Mouse (Mus musculus) left cerebral cortex, postnatal 36 days (tissue): Measurements from ENCODE around the gene Ckap4. TPM values are rescaled to one million over a fixed set of nuclear protein-coding genes. Genes with fewer than 3 reads are reported as not detected.
A peak's percentile ranks its signal among the peaks of the same experiment; 100 is the strongest.
"Not testable (repeated sequence)": the region's sequence is repeated elsewhere in the genome, so short reads cannot be mapped to it uniquely, and the experiment has no call there.

Experiments
- DNase-seq, 2 experiments: peaks; one replicate each; pipeline ENCODE4 v3.0.0; 2021 to 2022; ENCODE audit warnings: low spot score in 2 of 2, mixed read lengths in 1 of 2
- intact Hi-C: fragments of 180-260 bp; cut with DNase I; formaldehyde crosslinking; loops from one replicate; pipeline ENCODE4 v1.15.1; 2025
- total RNA-seq, 2 experiments: library from RNA; stranded (reverse); gene quantifications; 2 replicates each; pipeline ENCODE4 v1.2.3; 2021

Ckap4 gene
- total RNA-seq, 2 experiments from 2014 or later = 22.3 to 23.5 TPM

- DNase-seq = not testable (repeated sequence)
- intact Hi-C loops = loop anchor here (5.0 to 10.0 kb wide), 2 partner anchors 101 to 529 kb away; no protein-coding TSS in a partner anchor
Observed at GRCm38 (mm10) chr10:84515980-84516379, 17.9 kb downstream of the Ckap4 start.

GRCm38 (mm10) chr10:84515512-84515950 lies 18.3 kb downstream of the Ckap4 start:
- peak; percentile 38 to 58 for DNase-seq
- intact Hi-C loops = loop anchor here (5.0 to 10.0 kb wide), 2 partner anchors 102 to 529 kb away; no protein-coding TSS in a partner anchor

GRCm38 (mm10) chr10:84514038-84514578 lies 19.8 kb downstream of the Ckap4 start:
- DNase-seq = peak in 1 of 2 experiments; percentile 34
- intact Hi-C loops = loop anchor here (10.0 kb wide), 1 partner anchor 531 kb away; no protein-coding TSS in a partner anchor

GRCm38 (mm10) chr10:84512766-84513165 lies 21.1 kb downstream of the Ckap4 start:
- intact Hi-C loops = loop anchor here (10.0 kb wide), 1 partner anchor 532 kb away; no protein-coding TSS in a partner anchor
- DNase-seq = no peak

- no peak for DNase-seq
- intact Hi-C loops = no loop called here
Observed at GRCm38 (mm10) chr10:84508603-84509002, 25.3 kb downstream of the Ckap4 start.

- DNase-seq = no peak
- intact Hi-C loops = no loop called here
Observed at GRCm38 (mm10) chr10:84498867-84499266, 35.0 kb downstream of the Ckap4 start.

GRCm38 (mm10) chr10:84496805-84497204 lies 37.1 kb downstream of the Ckap4 start:
- intact Hi-C loops = no loop called here
- no peak for DNase-seq

GRCm38 (mm10) chr10:84494432-84494831 lies 39.4 kb downstream of the Ckap4 start:
- DNase-seq = no peak
- intact Hi-C loops = no loop called here

GRCm38 (mm10) chr10:84490115-84490514 lies 43.7 kb downstream of the Ckap4 start:
- intact Hi-C loops = no loop called here
- no peak for DNase-seq

GRCm38 (mm10) chr10:84488315-84488714 lies 45.5 kb downstream of the Ckap4 start:
- DNase-seq = no peak
- intact Hi-C loops = no loop called here

- intact Hi-C loops = no loop called here
Observed at GRCm38 (mm10) chr10:84484661-84485060, 49.2 kb downstream of the Ckap4 start.

GRCm38 (mm10) chr10:84483553-84483952 lies 50.3 kb downstream of the Ckap4 start:
- intact Hi-C loops = no loop called here
- no peak for DNase-seq

More at GRCm38 (mm10) chr10:84484661-84485060, 49.2 kb downstream of the Ckap4 start:
- no peak for DNase-seq

GRCm38 (mm10) chr10:84483069-84483468 lies 50.8 kb downstream of the Ckap4 start:
- DNase-seq = no peak
- intact Hi-C loops = no loop called here

- DNase-seq, intact Hi-C loops: not testable (repeated sequence)
Observed at GRCm38 (mm10) chr10:84482418-84482817, 51.4 kb downstream of the Ckap4 start.

- intact Hi-C loops = no loop called here
- DNase-seq = no peak
Observed at GRCm38 (mm10) chr10:84481327-84481671, 52.6 kb downstream of the Ckap4 start.

GRCm38 (mm10) chr10:84480667-84481326 lies 53.1 kb downstream of the Ckap4 start:
- no peak for DNase-seq
- intact Hi-C loops = no loop called here

- intact Hi-C loops = no loop called here
- DNase-seq = no peak
Observed at GRCm38 (mm10) chr10:84480146-84480545, 53.7 kb downstream of the Ckap4 start.

GRCm38 (mm10) chr10:84477613-84478076 lies 56.2 kb downstream of the Ckap4 start:
- intact Hi-C loops = no loop called here
- DNase-seq = no peak

- intact Hi-C loops = no loop called here
- no peak for DNase-seq
Observed at GRCm38 (mm10) chr10:84477045-84477612, 56.7 kb downstream of the Ckap4 start.
